Mouse (Mus musculus) MEL (cell line): ENCODE results near the gene Gtf3c4. TPM values are rescaled to one million over a fixed set of nuclear protein-coding genes. Genes with fewer than 3 reads are reported as not detected.

Experiments
- DNase-seq: peaks from one replicate; pipeline ENCODE4 v3.0.0; 2011; ENCODE audit warnings: low read depth, low spot score
- H3K27ac ChIP-seq: 2 replicates; pipeline ENCODE4 v1.5.1; 2012; ENCODE audit warnings: low read depth, mild to moderate bottlenecking, control low read depth, low read length, moderate library complexity; ENCODE audit not compliant: control insufficient read depth
- H3K27me3 ChIP-seq, 2 experiments: fragments of 150-350 bp in 1 of 2; sonication (generic) in 1 of 2; 2 replicates each; pipeline ENCODE4 v1.6.1; 2012; ENCODE audit warnings: low read length in 2 of 2, mild to moderate bottlenecking in 2 of 2, improper control_type of control experiment in 1 of 2, moderate library complexity in 1 of 2; ENCODE audit not compliant: insufficient read depth in 2 of 2, control insufficient read depth in 1 of 2
- H3K36me3 ChIP-seq, 2 experiments: 2 replicates each; pipeline ENCODE4 v1.6.1; 2012 to 2014; ENCODE audit warnings: low read length in 2 of 2, improper control_type of control experiment in 1 of 2, inconsistent platforms in 1 of 2, mild to moderate bottlenecking in 1 of 2; ENCODE audit not compliant: insufficient read depth in 2 of 2, control insufficient read depth in 1 of 2
- H3K4me1 ChIP-seq, 2 experiments: fragments of 150-350 bp in 1 of 2; sonication (generic) in 1 of 2; 2 replicates each; pipeline ENCODE4 v1.6.1; 2012; ENCODE audit warnings: low read length in 2 of 2, improper control_type of control experiment in 1 of 2, mild to moderate bottlenecking in 1 of 2; ENCODE audit not compliant: insufficient read depth in 2 of 2, control insufficient read depth in 1 of 2
- H3K4me3 ChIP-seq, 2 experiments: fragments of 150-350 bp in 1 of 2; sonication (generic) in 1 of 2; 2 replicates each; pipeline ENCODE4 v1.5.1; 2012; ENCODE audit warnings: low read depth in 2 of 2, low read length in 2 of 2, mild to moderate bottlenecking in 2 of 2, moderate library complexity in 2 of 2, control low read depth in 1 of 2, improper control_type of control experiment in 1 of 2; ENCODE audit not compliant: control insufficient read depth in 1 of 2, insufficient read depth in 1 of 2
- H3K79me2 ChIP-seq: 2 replicates; pipeline ENCODE4 v1.6.1; 2012; ENCODE audit warnings: mild to moderate bottlenecking, low read length, moderate library complexity; ENCODE audit not compliant: control insufficient read depth, poor library complexity, insufficient read depth
- H3K9ac ChIP-seq: 2 replicates; pipeline ENCODE4 v1.6.1; 2012; ENCODE audit warnings: low read depth, mild to moderate bottlenecking, control low read depth, low read length, moderate library complexity; ENCODE audit not compliant: control insufficient read depth, poor library complexity, severe bottlenecking
- H3K9me3 ChIP-seq: fragments of 150-350 bp; sonication (generic); replicated peaks from 2 replicates; pipeline ENCODE4 v1.6.1; 2012; ENCODE audit warnings: mild to moderate bottlenecking, low read length, improper control_type of control experiment, moderate library complexity; ENCODE audit not compliant: insufficient read depth
- CHD1 ChIP-seq: IDR thresholded peaks from 2 replicates; pipeline ENCODE4 v1.6.1; 2012; ENCODE audit warnings: low read depth, mild to moderate bottlenecking, inconsistent platforms, low read length, improper control_type of control experiment
- CHD2 ChIP-seq: IDR thresholded peaks from 2 replicates; pipeline ENCODE4 v1.6.1; 2011; ENCODE audit warnings: low read length, improper control_type of control experiment
- CTCF ChIP-seq, 3 experiments: IDR thresholded peaks in 2 of 3; conservative IDR thresholded peaks in 1 of 3; 2 replicates each; pipeline ENCODE4 v1.5.1; 2011 to 2012; ENCODE audit warnings: low read length in 3 of 3, low read depth in 2 of 3, mild to moderate bottlenecking in 2 of 3, improper control_type of control experiment in 1 of 3, inconsistent platforms in 1 of 3, mixed read lengths in 1 of 3, moderate library complexity in 1 of 3; ENCODE audit not compliant: control insufficient read depth in 1 of 3, insufficient read depth in 1 of 3, poor library complexity in 1 of 3, severe bottlenecking in 1 of 3
- ELF1 ChIP-seq: IDR thresholded peaks from 2 replicates; pipeline ENCODE4 v1.6.1; 2014; ENCODE audit warnings: low read depth, mild to moderate bottlenecking, inconsistent platforms, low read length, improper control_type of control experiment, moderate library complexity
- ETS1 ChIP-seq: IDR thresholded peaks from 2 replicates; pipeline ENCODE4 v1.6.1; 2012; ENCODE audit warnings: low read depth, mild to moderate bottlenecking, inconsistent platforms, low read length, improper control_type of control experiment, moderate library complexity
- GATA1 ChIP-seq: IDR thresholded peaks from 2 replicates; pipeline ENCODE4 v1.6.1; 2011; ENCODE audit warnings: low read depth, low read length, improper control_type of control experiment
- JUND ChIP-seq: IDR thresholded peaks from 2 replicates; pipeline ENCODE4 v1.6.1; 2011; ENCODE audit warnings: low read depth, mild to moderate bottlenecking, improper control_type of control experiment, low read length
- KAT2A ChIP-seq: conservative IDR thresholded peaks from 2 replicates; pipeline ENCODE4 v1.6.1; 2012; ENCODE audit warnings: low read depth, low read length, improper control_type of control experiment, inconsistent platforms
- MAFK ChIP-seq: IDR thresholded peaks from 2 replicates; pipeline ENCODE4 v1.6.1; 2011; ENCODE audit warnings: low read depth, mild to moderate bottlenecking, low read length, improper control_type of control experiment, borderline replicate concordance
- MAZ ChIP-seq: IDR thresholded peaks from 2 replicates; pipeline ENCODE4 v1.6.1; 2012; ENCODE audit warnings: low read depth, mild to moderate bottlenecking, inconsistent platforms, low read length, improper control_type of control experiment
- MEF2A ChIP-seq: IDR thresholded peaks from 2 replicates; pipeline ENCODE4 v1.6.1; 2014; ENCODE audit warnings: low read depth, mild to moderate bottlenecking, inconsistent platforms, low read length, improper control_type of control experiment; ENCODE audit not compliant: poor library complexity, insufficient replicate concordance, severe bottlenecking; ENCODE audit errors: extremely low read depth
- MYC ChIP-seq: IDR thresholded peaks from 2 replicates; pipeline ENCODE4 v1.6.1; 2011; ENCODE audit warnings: low read depth, mild to moderate bottlenecking, low read length, improper control_type of control experiment, moderate library complexity
- NELFE ChIP-seq: IDR thresholded peaks from 2 replicates; pipeline ENCODE4 v1.6.1; 2011; ENCODE audit warnings: low read depth, low read length, improper control_type of control experiment
- POLR2AphosphoS5 ChIP-seq: IDR thresholded peaks from 2 replicates; pipeline ENCODE4 v1.6.1; 2012; ENCODE audit warnings: low read depth, borderline replicate concordance, mild to moderate bottlenecking, inconsistent platforms, low read length, moderate library complexity, mixed read lengths
- RAD21 ChIP-seq: IDR thresholded peaks from 2 replicates; pipeline ENCODE4 v1.6.1; 2011; ENCODE audit warnings: mild to moderate bottlenecking, low read depth, low read length, improper control_type of control experiment
- TAL1 ChIP-seq: IDR thresholded peaks from 2 replicates; pipeline ENCODE4 v1.6.1; 2012; ENCODE audit warnings: mild to moderate bottlenecking, inconsistent platforms, low read length, moderate library complexity, mixed read lengths
- TBP ChIP-seq: IDR thresholded peaks from 2 replicates; pipeline ENCODE4 v1.8.0; 2011; ENCODE audit warnings: low read depth, low read length, improper control_type of control experiment
- USF1 ChIP-seq: IDR thresholded peaks from 2 replicates; pipeline ENCODE4 v1.6.1; 2014; ENCODE audit warnings: low read depth, mild to moderate bottlenecking, inconsistent platforms, low read length, improper control_type of control experiment, moderate library complexity
- USF2 ChIP-seq, 2 experiments: IDR thresholded peaks; 2 replicates each; pipeline ENCODE4 v1.6.1; 2011 to 2012; ENCODE audit warnings: improper control_type of control experiment in 2 of 2, low read length in 2 of 2, borderline replicate concordance in 1 of 2, inconsistent platforms in 1 of 2, low read depth in 1 of 2, mild to moderate bottlenecking in 1 of 2; ENCODE audit not compliant: insufficient read depth in 1 of 2
- ZKSCAN1 ChIP-seq: IDR thresholded peaks from 2 replicates; pipeline ENCODE4 v1.6.1; 2012; ENCODE audit warnings: low read depth, mild to moderate bottlenecking, inconsistent platforms, low read length, improper control_type of control experiment, moderate library complexity
- ZMIZ1 ChIP-seq: IDR thresholded peaks from 2 replicates; pipeline ENCODE4 v1.6.1; 2012; ENCODE audit warnings: low read depth, mild to moderate bottlenecking, inconsistent platforms, low read length, improper control_type of control experiment, moderate library complexity
- ZNF384 ChIP-seq: IDR thresholded peaks from 2 replicates; pipeline ENCODE4 v1.6.1; 2012; ENCODE audit warnings: low read depth, mild to moderate bottlenecking, inconsistent platforms, low read length, improper control_type of control experiment
- polyA plus RNA-seq, 2 experiments: library from polyadenylated mRNA; stranded (reverse) in 1 of 2; unstranded in 1 of 2; fragments of >175 nt in 1 of 2; fragments of >200 nt in 1 of 2; gene quantifications; 2 replicates each; pipeline versions ENCODE4 v1.2.1 to v1.2.4; 2012; ENCODE audit warnings: low replicate concordance in 2 of 2, low read depth in 1 of 2; ENCODE audit not compliant: insufficient read length in 2 of 2, insufficient read depth in 1 of 2, missing spikeins in 1 of 2
- total RNA-seq: library from RNA; depleted of rRNA; stranded (reverse); fragments of 300-350 nt; gene quantifications from 2 replicates; pipeline ENCODE4 v1.2.3, GENCODE M21; 2012

The Gtf3c4 gene
- total and polyA plus RNA-seq, 3 experiments, result 28.3 to 37.4 TPM; not detected in 1

GRCm38 (mm10) chr2:28794623-28795022 is 45.5 kb downstream of the Gtf3c4 start:
- Histone ChIP-seq H3K9ac (no peak overlapping the region), H3K36me3 (peaks cover 0 to 27% of the 10 kb centered on the region in 2 experiments; a peak in 2 of 4 replicates), H3K4me3 (no peak overlapping the region), H3K4me1 (peaks cover 14 to 29% of the 10 kb centered on the region in 2 experiments), H3K27me3 (no peaks in the 10 kb centered on the region), H3K79me2 (no peaks in the 10 kb centered on the region), H3K27ac (no peak overlapping the region), H3K9me3 (no peaks in the 10 kb centered on the region)
- peak; percentile 18 for DNase-seq
- TF ChIP-seq CTCF (IDR thresholded peaks at IDR 0.05 in 2 of 3, conservative IDR thresholded peaks at IDR 0.05 in 1 of 3; ENCODE audit: control insufficient read depth in 1 of 3, insufficient read depth in 1 of 3, low read depth in 2 of 3, low read length in 3 of 3, poor library complexity in 1 of 3, severe bottlenecking in 1 of 3), result peak; percentile 39 to 43 (median 41)
- TF ChIP-seq ZNF384, result no peak

- peak; percentile 92 for DNase-seq
- Histone ChIP-seq H3K4me1 (peaks cover 12 to 21% of the 10 kb centered on the region in 2 experiments), H3K9ac (peak overlapping the region; percentile 46), H3K79me2 (no peaks in the 10 kb centered on the region), H3K36me3 (peaks cover 0 to 20% of the 10 kb centered on the region in 2 experiments; a peak in 2 of 4 replicates), H3K9me3 (no peaks in the 10 kb centered on the region), H3K27me3 (no peaks in the 10 kb centered on the region), H3K27ac (no peak overlapping the region), H3K4me3 (peak overlapping the region; percentile 33 to 43)
- TF ChIP-seq MYC, result no peak
- no peak for TF ChIP-seq ZMIZ1
- no peak for TF ChIP-seq ZKSCAN1
- no peak for TF ChIP-seq ETS1
- TF ChIP-seq JUND, result peak; percentile 94; the same call in 1 of the 2 replicates
- TF ChIP-seq NELFE, result no peak
- no peak for TF ChIP-seq USF1
- TF ChIP-seq MEF2A, result no peak
- TF ChIP-seq ELF1, result peak; percentile 40; the same call in 1 of the 2 replicates
Measured at GRCm38 (mm10) chr2:28792931-28793610, 47.1 kb downstream of the Gtf3c4 start.

GRCm38 (mm10) chr2:28787067-28787619 is 53.0 kb downstream of the Gtf3c4 start:
- no peak overlapping the region for H3K9ac ChIP-seq
- TF ChIP-seq TBP (no peak), JUND (no peak), POLR2AphosphoS5 (no peak), MAFK (no peak), KAT2A (no peak), CHD1 (no peak), GATA1 (no peak), RAD21 (no peak), USF2 (IDR thresholded peaks at IDR 0.05; ENCODE audit: borderline replicate concordance in 1 of 2, insufficient read depth in 1 of 2, low read depth in 1 of 2, low read length in 2 of 2) (no peak), CHD2 (no peak), CTCF (IDR thresholded peaks at IDR 0.05 in 2 of 3, conservative IDR thresholded peaks at IDR 0.05 in 1 of 3; ENCODE audit: control insufficient read depth in 1 of 3, insufficient read depth in 1 of 3, low read depth in 2 of 3, low read length in 3 of 3, poor library complexity in 1 of 3, severe bottlenecking in 1 of 3) (no peak), TAL1 (no peak), USF1 (no peak), NELFE (no peak), MAZ (no peak), MEF2A (no peak)
- DNase-seq, result no peak
- H3K36me3 ChIP-seq, result no peaks in the 10 kb centered on the region
- H3K4me3 ChIP-seq, result no peak overlapping the region
- H3K27ac ChIP-seq, result no peak overlapping the region
- no peaks in the 10 kb centered on the region; a peak in 1 of 4 replicates for H3K4me1 ChIP-seq
- H3K27me3 ChIP-seq, result no peaks in the 10 kb centered on the region
- H3K79me2 ChIP-seq, result no peaks in the 10 kb centered on the region
- no peaks in the 10 kb centered on the region for H3K9me3 ChIP-seq
